25 mouse cellular contexts compared by ENCODE assay signal in genomic region chr19:42689321-42689720, GRCm38 (mm10).
DNase-seq lines count a peak whose midpoint lies in the region; ATAC-seq and TF ChIP-seq lines count a peak whose summit lies in the region.
"Had no signal": no experiment of that assay in that cellular context is flagged by ENCODE, and none has a peak within 500 bp of the region (broad histone marks: within the 10 kb centered on the region; RNA-seq: fewer than 3 reads in every experiment).

No protein-coding gene starts in this region.

- 72% methylated on average over 11 of the region's 11 CpGs for WGBS in liver, embryonic 13.5 days (ENCODE audit: insufficient replicate concordance)
- WGBS in embryonic facial prominence, embryonic 15.5 days: 69% methylated on average over 11 of the region's 11 CpGs

- no peak overlapping the region for H3K27ac ChIP-seq in layer of hippocampus, adult 2 months
- peak overlapping the region; percentile 31; the same call in 1 of the 2 replicates for H3K27ac ChIP-seq in liver, embryonic 13.5 days
- H3K27ac ChIP-seq in embryonic facial prominence, embryonic 15.5 days (replicated peaks): no peak overlapping the region
- H3K27ac ChIP-seq: embryonic facial prominence, embryonic 12.5 days; heart, adult 2 months; hindbrain, embryonic 13.5 days; kidney, postnatal 0 days; limb, embryonic 13.5 days; liver, embryonic 14.5 days; lung, embryonic 15.5 days; midbrain, embryonic 10.5 days; midbrain, embryonic 15.5 days had no signal

- peak; percentile 16 for DNase-seq in layer of hippocampus, adult 9-11 months
- no peak for DNase-seq in layer of hippocampus, adult 2 months (ENCODE audit: low spot score in 2 of 2)
- no peak for DNase-seq in liver, embryonic 13.5 days
- DNase-seq in liver: no peak
- DNase-seq in brain, adult 2 months (ENCODE audit: low read depth, low spot score): peak; percentile 73
- DNase-seq in T-cell, adult 2 months (ENCODE audit: low spot score): no peak
- DNase-seq: adrenal gland, adult 2 months; adrenal gland, postnatal 36 days; B cell, adult 2 months; cerebellum, adult 8-10 months; heart, adult 2 months; heart, postnatal 4 days; thymus, postnatal 4 days had no signal

- H3K4me1 ChIP-seq in liver, embryonic 13.5 days (replicated peaks): no peaks in the 10 kb centered on the region
- H3K4me1 ChIP-seq in embryonic facial prominence, embryonic 15.5 days: no peaks in the 10 kb centered on the region
- H3K4me1 ChIP-seq: embryonic facial prominence, embryonic 12.5 days; heart, embryonic 12.5 days; hindbrain, embryonic 13.5 days; lung, embryonic 15.5 days; midbrain, embryonic 10.5 days; midbrain, embryonic 15.5 days had no signal

- ATAC-seq in liver, embryonic 13.5 days (ENCODE audit: low read depth): no peak
- 0 out of 2 replicates have a peak, but pooled peaks have one; percentile 57 for ATAC-seq in embryonic facial prominence, embryonic 15.5 days (ENCODE audit: insufficient number of reproducible peaks, low FRiP score, low TSS enrichment, low read depth)
- ATAC-seq: activated CD4-positive, CD25-positive, alpha-beta regulatory T cell, adult 4 months; midbrain, embryonic 15.5 days had no signal

- no peak overlapping the region for H3K4me2 ChIP-seq in liver, embryonic 13.5 days
- H3K4me2 ChIP-seq in embryonic facial prominence, embryonic 15.5 days (replicated peaks): no peak overlapping the region
- H3K4me2 ChIP-seq: embryonic facial prominence, embryonic 12.5 days; heart, embryonic 12.5 days; hindbrain, embryonic 13.5 days; limb, embryonic 13.5 days; lung, embryonic 15.5 days; midbrain, embryonic 15.5 days had no signal

- H3K36me3 ChIP-seq in liver, embryonic 13.5 days: no peaks in the 10 kb centered on the region
- no peaks in the 10 kb centered on the region for H3K36me3 ChIP-seq in embryonic facial prominence, embryonic 15.5 days
- H3K36me3 ChIP-seq: embryonic facial prominence, embryonic 12.5 days; heart, embryonic 12.5 days; hindbrain, embryonic 13.5 days; limb, embryonic 13.5 days; lung, embryonic 15.5 days; midbrain, embryonic 10.5 days; midbrain, embryonic 15.5 days had no signal

- no peaks in the 10 kb centered on the region for H3K27me3 ChIP-seq in liver, embryonic 13.5 days
- no peaks in the 10 kb centered on the region for H3K27me3 ChIP-seq in embryonic facial prominence, embryonic 15.5 days
- H3K27me3 ChIP-seq: embryonic facial prominence, embryonic 12.5 days; heart, embryonic 12.5 days; lung, embryonic 15.5 days; midbrain, embryonic 15.5 days had no signal

- no peak overlapping the region for H3K9ac ChIP-seq in liver, embryonic 13.5 days
- H3K9ac ChIP-seq in embryonic facial prominence, embryonic 15.5 days: no peak overlapping the region
- H3K9ac ChIP-seq: embryonic facial prominence, embryonic 12.5 days; heart, embryonic 12.5 days; hindbrain, embryonic 13.5 days; limb, embryonic 13.5 days; liver, embryonic 14.5 days; lung, embryonic 15.5 days; midbrain, embryonic 15.5 days had no signal

- TF ChIP-seq CTCF in layer of hippocampus, adult 2 months (conservative IDR thresholded peaks at IDR 0.05): no peak

- H3K4me3 ChIP-seq in layer of hippocampus, adult 2 months: no peak overlapping the region
- no peak overlapping the region for H3K4me3 ChIP-seq in liver, embryonic 13.5 days (replicated peaks)
- no peak overlapping the region for H3K4me3 ChIP-seq in embryonic facial prominence, embryonic 15.5 days (replicated peaks)
- H3K4me3 ChIP-seq: embryonic facial prominence, embryonic 12.5 days; erythroblast, embryonic 14.5 days; heart, adult 2 months; heart, embryonic 12.5 days; hindbrain, embryonic 13.5 days; limb, embryonic 13.5 days; lung, embryonic 15.5 days; midbrain, embryonic 10.5 days; midbrain, embryonic 15.5 days had no signal

- H3K9me3 ChIP-seq in liver, embryonic 13.5 days (replicated peaks): no peaks in the 10 kb centered on the region
- no peaks in the 10 kb centered on the region for H3K9me3 ChIP-seq in embryonic facial prominence, embryonic 15.5 days (replicated peaks)
- H3K9me3 ChIP-seq: embryonic facial prominence, embryonic 12.5 days; heart, embryonic 12.5 days; hindbrain, embryonic 13.5 days; limb, embryonic 13.5 days; lung, embryonic 15.5 days; midbrain, embryonic 10.5 days; midbrain, embryonic 15.5 days had no signal

Comparison
In these comparisons a context has a peak if more than half of its experiments do, and no peak if none do; other contexts are left out.
1. DNase-seq: peak in layer of hippocampus, adult 9-11 months (single experiment) and brain, adult 2 months (single experiment); none in layer of hippocampus, adult 2 months (0 of 2), liver, embryonic 13.5 days (single experiment), liver (single experiment) and T-cell, adult 2 months (single experiment).